Mouse (Mus musculus): ENCODE data around the gene Ap2a1. TPM values are rescaled to one million over a fixed set of nuclear protein-coding genes. Genes with fewer than 3 reads are reported as not detected.
"Not testable (repeated sequence)": the region's sequence is repeated elsewhere in the genome, so short reads cannot be mapped to it uniquely, and the experiment has no call there.

The Ap2a1 gene
- total RNA-seq, 1 experiment = 82.5 TPM

GRCm38 (mm10) chr7:44877833-44878232, 51.5 kb downstream of the Ap2a1 start:
- in situ Hi-C loops (cut with MboI; ENCODE audit: low sequenced_read_pairs in 2 of 2, unreplicated experiment in 2 of 2) = no loop called here
- no peaks in the 10 kb centered on the region for H3K9me3 ChIP-seq (ENCODE audit: control insufficient read depth, insufficient read depth, low read depth, low read length)
- peaks cover 57% of the 10 kb centered on the region for H3K36me3 ChIP-seq (ENCODE audit: control insufficient read depth, insufficient read depth, low read length, poor library complexity, severe bottlenecking)
- TF ChIP-seq MAFK (IDR thresholded peaks at IDR 0.05; ENCODE audit: insufficient read depth, low read depth, low read length) (no peak), CHD2 (IDR thresholded peaks at IDR 0.05; ENCODE audit: low read depth, low read length) (no peak), HCFC1 (IDR thresholded peaks at IDR 0.05; ENCODE audit: borderline replicate concordance, insufficient read depth, low read length) (no peak), ZC3H11A (IDR thresholded peaks at IDR 0.05; ENCODE audit: borderline replicate concordance, low read depth, low read length) (no peak), ZNF384 (IDR thresholded peaks at IDR 0.05; ENCODE audit: low read depth, low read length) (no peak)
- no peaks in the 10 kb centered on the region; a peak in 1 of 4 replicates for H3K4me1 ChIP-seq (ENCODE audit: control insufficient read depth in 2 of 2, insufficient read depth in 2 of 2, low read length in 2 of 2, poor library complexity in 1 of 2)
- H3K4me3 ChIP-seq (ENCODE audit: insufficient read depth in 1 of 2, low read depth in 1 of 2, low read length in 2 of 2, poor library complexity in 1 of 2, severe bottlenecking in 1 of 2) = no peak overlapping the region
- H3K27ac ChIP-seq (ENCODE audit: insufficient read depth, low read depth, low read length, poor library complexity, severe bottlenecking) = no peak overlapping the region
- DNase-seq (ENCODE audit: low read depth, low spot score) = no peak
- no peak overlapping the region for H3K9ac ChIP-seq (ENCODE audit: insufficient read depth, low read depth, low read length, poor library complexity, severe bottlenecking)

GRCm38 (mm10) chr7:44871774-44872173, 57.5 kb downstream of the Ap2a1 start:
- DNase-seq (ENCODE audit: low read depth, low spot score); in situ Hi-C loops (cut with MboI; ENCODE audit: low sequenced_read_pairs in 2 of 2, unreplicated experiment in 2 of 2); H3K9me3 ChIP-seq (ENCODE audit: control insufficient read depth, insufficient read depth, low read depth, low read length); H3K27ac ChIP-seq (ENCODE audit: insufficient read depth, low read depth, low read length, poor library complexity, severe bottlenecking); H3K36me3 ChIP-seq (ENCODE audit: control insufficient read depth, insufficient read depth, low read length, poor library complexity, severe bottlenecking); H3K4me3 ChIP-seq (ENCODE audit: insufficient read depth in 1 of 2, low read depth in 1 of 2, low read length in 2 of 2, poor library complexity in 1 of 2, severe bottlenecking in 1 of 2); H3K9ac ChIP-seq (ENCODE audit: insufficient read depth, low read depth, low read length, poor library complexity, severe bottlenecking): not testable (repeated sequence)
- peaks cover 0 to 11% of the 10 kb centered on the region in 2 experiments; a peak in 2 of 4 replicates for H3K4me1 ChIP-seq (ENCODE audit: control insufficient read depth in 2 of 2, insufficient read depth in 2 of 2, low read length in 2 of 2, poor library complexity in 1 of 2)

- Histone ChIP-seq H3K9me3 (ENCODE audit: control insufficient read depth, insufficient read depth, low read depth, low read length) (no peaks in the 10 kb centered on the region), H3K36me3 (ENCODE audit: control insufficient read depth, insufficient read depth, low read length, poor library complexity, severe bottlenecking) (peaks cover 2% of the 10 kb centered on the region; the same call in 1 of the 2 replicates), H3K4me1 (ENCODE audit: control insufficient read depth in 2 of 2, insufficient read depth in 2 of 2, low read length in 2 of 2, poor library complexity in 1 of 2) (peaks cover 0 to 17% of the 10 kb centered on the region in 2 experiments; a peak in 2 of 4 replicates), H3K27ac (ENCODE audit: insufficient read depth, low read depth, low read length, poor library complexity, severe bottlenecking) (no peak overlapping the region), H3K4me3 (ENCODE audit: insufficient read depth in 1 of 2, low read depth in 1 of 2, low read length in 2 of 2, poor library complexity in 1 of 2, severe bottlenecking in 1 of 2) (no peak overlapping the region), H3K9ac (ENCODE audit: insufficient read depth, low read depth, low read length, poor library complexity, severe bottlenecking) (no peak overlapping the region)
- no peak for DNase-seq (ENCODE audit: low read depth, low spot score)
- in situ Hi-C loops (cut with MboI; ENCODE audit: low sequenced_read_pairs in 2 of 2, unreplicated experiment in 2 of 2) = no loop called here
- no peak for TF ChIP-seq MAFK (IDR thresholded peaks at IDR 0.05; ENCODE audit: insufficient read depth, low read depth, low read length)
- no peak for TF ChIP-seq CHD2 (IDR thresholded peaks at IDR 0.05; ENCODE audit: low read depth, low read length)
- no peak for TF ChIP-seq HCFC1 (IDR thresholded peaks at IDR 0.05; ENCODE audit: borderline replicate concordance, insufficient read depth, low read length)
- TF ChIP-seq ZC3H11A (IDR thresholded peaks at IDR 0.05; ENCODE audit: borderline replicate concordance, low read depth, low read length) = no peak
- no peak for TF ChIP-seq ZNF384 (IDR thresholded peaks at IDR 0.05; ENCODE audit: low read depth, low read length)
Measured at GRCm38 (mm10) chr7:44871181-44871580, 58.1 kb downstream of the Ap2a1 start.

GRCm38 (mm10) chr7:44870614-44871013, 58.7 kb downstream of the Ap2a1 start:
- no peak for DNase-seq (ENCODE audit: low read depth, low spot score)
- H3K4me3 ChIP-seq (ENCODE audit: insufficient read depth in 1 of 2, low read depth in 1 of 2, low read length in 2 of 2, poor library complexity in 1 of 2, severe bottlenecking in 1 of 2) = 0 out of 4 replicates have a peak overlapping the region, but pooled peaks of 1 of the 2 experiments have one; percentile 0
- H3K36me3 ChIP-seq (ENCODE audit: control insufficient read depth, insufficient read depth, low read length, poor library complexity, severe bottlenecking) = peaks cover 4% of the 10 kb centered on the region; the same call in 1 of the 2 replicates
- in situ Hi-C loops (cut with MboI; ENCODE audit: low sequenced_read_pairs in 2 of 2, unreplicated experiment in 2 of 2) = no loop called here
- H3K9ac ChIP-seq (ENCODE audit: insufficient read depth, low read depth, low read length, poor library complexity, severe bottlenecking) = no peak overlapping the region
- H3K27ac ChIP-seq (ENCODE audit: insufficient read depth, low read depth, low read length, poor library complexity, severe bottlenecking) = no peak overlapping the region
- H3K4me1 ChIP-seq (ENCODE audit: control insufficient read depth in 2 of 2, insufficient read depth in 2 of 2, low read length in 2 of 2, poor library complexity in 1 of 2) = peaks cover 0 to 18% of the 10 kb centered on the region in 2 experiments; a peak in 2 of 4 replicates
- no peaks in the 10 kb centered on the region for H3K9me3 ChIP-seq (ENCODE audit: control insufficient read depth, insufficient read depth, low read depth, low read length)
- TF ChIP-seq ZC3H11A (IDR thresholded peaks at IDR 0.05; ENCODE audit: borderline replicate concordance, low read depth, low read length) (no peak), HCFC1 (IDR thresholded peaks at IDR 0.05; ENCODE audit: borderline replicate concordance, insufficient read depth, low read length) (no peak), MAFK (IDR thresholded peaks at IDR 0.05; ENCODE audit: insufficient read depth, low read depth, low read length) (no peak), ZNF384 (IDR thresholded peaks at IDR 0.05; ENCODE audit: low read depth, low read length) (no peak), CHD2 (IDR thresholded peaks at IDR 0.05; ENCODE audit: low read depth, low read length) (no peak)

All from ES-E14 (cell line).